Mouse (Mus musculus) frontal cortex, postnatal 14 days (tissue): ENCODE results near the gene Notch1.

Experiments
- DNase-seq, 2 experiments: peaks; one replicate each; pipeline ENCODE4 v3.0.0; 2022; ENCODE audit warnings: low spot score in 2 of 2

The Notch1 gene

DNA sequence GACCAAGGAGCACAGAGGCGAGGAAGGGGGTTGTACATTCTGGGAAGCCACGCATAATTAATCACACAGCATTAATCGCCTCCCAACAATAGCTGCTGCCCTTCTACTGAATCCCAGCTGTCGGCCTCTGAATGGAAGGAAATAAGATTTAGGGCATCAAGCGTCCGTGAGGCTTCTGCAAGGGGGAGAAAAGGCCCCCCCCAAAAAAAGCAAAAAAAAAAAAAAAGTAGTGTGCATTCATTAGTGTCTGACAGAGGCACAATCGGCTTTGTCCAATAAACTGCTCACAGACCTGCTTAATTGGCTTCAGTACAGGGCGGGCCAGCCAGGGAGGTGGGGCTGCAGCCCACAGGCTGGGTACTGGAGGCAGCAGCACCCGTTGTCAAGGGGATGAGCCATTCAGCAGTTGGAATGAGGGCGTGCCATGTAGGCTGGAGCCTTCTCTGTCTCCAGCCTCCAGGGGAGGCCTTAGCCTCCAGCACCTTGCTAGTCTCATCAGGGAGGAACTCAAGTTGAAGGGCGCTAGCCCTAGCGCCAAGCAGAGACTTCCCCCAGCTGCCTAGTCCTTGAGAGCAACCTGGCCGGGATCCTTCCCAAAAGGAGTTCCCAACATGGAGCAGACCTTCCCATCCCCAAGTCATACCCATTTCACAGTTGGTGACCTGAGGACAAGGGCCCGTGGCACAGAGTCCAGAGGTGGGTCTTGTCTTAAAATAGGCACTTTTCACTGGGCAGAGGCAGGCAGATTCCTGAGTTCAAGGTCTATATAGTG is 15.7 kb downstream of the Notch1 start:
- DNase-seq: peak in 1 of 2 experiments; percentile 73

DNA sequence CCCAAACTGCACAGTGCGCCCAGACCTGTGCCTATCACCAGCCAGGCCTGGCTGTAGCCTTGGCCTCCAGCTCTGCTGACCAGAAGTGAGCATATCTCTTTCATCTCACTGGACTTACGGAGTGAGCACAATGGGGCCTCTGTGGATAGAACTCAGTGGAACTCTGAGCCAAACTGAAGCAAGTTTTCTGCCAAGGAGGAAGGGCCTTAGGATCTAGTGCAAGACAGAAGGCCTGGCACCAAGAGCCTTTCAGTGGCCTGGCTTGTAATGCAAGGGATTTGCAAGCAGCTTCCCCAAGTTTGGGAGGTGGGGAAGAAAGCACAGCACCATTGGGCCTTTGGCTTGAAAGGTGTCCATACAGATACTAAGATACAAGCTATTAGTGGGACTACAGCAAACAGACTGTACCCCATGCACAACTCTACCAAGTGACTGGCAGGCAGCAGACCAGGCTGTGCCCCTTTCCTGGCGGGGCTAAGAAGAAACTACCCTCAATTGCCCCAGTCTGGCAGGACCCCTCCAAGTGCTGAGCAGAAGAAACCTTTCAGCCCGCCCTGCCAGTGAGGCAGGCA is 16.4 kb downstream of the Notch1 start:
- no peak for DNase-seq

DNA sequence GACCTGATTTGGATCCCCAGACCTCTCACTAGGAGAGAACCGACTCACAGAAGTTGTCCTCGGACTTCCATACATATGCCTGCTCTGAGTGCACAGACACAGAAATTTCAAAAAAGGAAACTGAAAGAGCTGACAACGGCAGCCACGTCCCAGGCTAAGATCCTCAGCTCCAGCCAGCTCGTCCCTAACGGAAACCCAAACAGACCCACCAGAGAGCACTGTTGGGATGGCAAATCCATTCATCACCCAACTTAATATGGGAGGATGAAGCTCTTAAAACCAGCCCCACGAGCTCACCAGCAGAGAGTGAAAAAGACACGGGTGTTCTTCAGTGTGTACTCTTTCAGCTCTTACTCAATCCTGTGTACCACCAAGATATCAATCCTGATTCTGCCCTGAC is 17.8 kb downstream of the Notch1 start:
- no peak for DNase-seq

- no peak for DNase-seq
Measured at GRCm38 (mm10) chr2:26497861-26498533, 18.5 kb downstream of the Notch1 start.

DNA sequence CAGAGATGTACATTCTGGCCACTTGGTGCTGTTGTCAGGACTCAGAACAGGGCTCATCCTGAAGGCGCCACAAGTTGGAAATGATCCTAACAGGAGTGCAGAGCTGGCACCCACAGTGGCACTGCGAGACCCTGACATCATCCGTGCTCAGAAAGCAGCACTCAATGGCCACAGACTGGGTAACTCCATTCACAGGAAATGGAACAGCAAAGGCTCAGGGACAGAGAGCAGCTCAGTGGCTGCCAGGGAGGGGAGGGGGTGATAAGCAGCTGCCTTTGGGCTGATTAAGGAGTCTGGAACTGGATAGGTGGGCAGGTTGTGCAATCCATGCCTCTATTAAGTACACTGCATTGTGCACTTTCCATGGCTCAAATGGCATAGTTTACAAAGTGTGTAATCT is 20.0 kb downstream of the Notch1 start:
- DNase-seq: no peak

GRCm38 (mm10) chr2:26495701-26496100 is 20.8 kb downstream of the Notch1 start:
- DNase-seq: no peak

DNA sequence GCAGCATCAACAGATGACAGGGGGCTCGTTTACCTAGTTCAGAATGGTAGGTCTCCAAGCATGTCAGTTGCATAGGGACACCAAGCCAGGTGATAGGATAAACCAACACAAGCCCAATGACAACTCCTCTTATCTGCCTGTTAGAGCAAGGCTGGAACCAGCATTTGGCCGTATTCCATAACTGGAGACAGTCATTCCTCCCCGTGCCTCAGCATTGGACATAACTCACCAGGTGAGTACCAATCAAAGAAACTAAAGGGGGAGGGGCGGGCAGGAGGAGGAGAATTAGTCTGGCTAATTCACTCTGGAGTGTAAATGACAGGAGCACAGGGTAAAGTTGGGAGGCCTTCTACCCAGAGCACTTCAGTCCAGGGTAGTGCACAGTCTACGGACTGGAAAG is 21.5 kb downstream of the Notch1 start:
- DNase-seq: no peak

DNA sequence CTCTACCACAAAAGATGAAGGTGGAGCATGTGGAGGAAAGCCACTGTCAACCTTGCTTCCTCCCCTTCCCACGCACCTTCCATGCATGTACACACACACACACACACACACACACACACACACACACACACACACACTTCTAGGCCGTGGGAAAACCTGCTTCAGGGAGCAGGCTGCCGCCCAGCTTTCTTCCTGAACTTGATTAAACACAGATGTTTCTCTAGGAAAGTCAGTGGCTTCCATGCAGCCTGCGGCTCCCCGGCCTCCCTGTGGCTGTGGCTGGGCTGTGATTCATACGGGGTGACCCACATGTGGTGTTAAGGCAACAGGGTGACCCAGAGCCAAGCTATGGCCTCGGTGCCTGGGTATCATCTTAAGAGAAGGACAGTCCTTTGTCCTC is 22.1 kb downstream of the Notch1 start:
- DNase-seq: no peak

- DNase-seq: no peak
Measured at GRCm38 (mm10) chr2:26493021-26493781, 23.3 kb downstream of the Notch1 start.

DNA sequence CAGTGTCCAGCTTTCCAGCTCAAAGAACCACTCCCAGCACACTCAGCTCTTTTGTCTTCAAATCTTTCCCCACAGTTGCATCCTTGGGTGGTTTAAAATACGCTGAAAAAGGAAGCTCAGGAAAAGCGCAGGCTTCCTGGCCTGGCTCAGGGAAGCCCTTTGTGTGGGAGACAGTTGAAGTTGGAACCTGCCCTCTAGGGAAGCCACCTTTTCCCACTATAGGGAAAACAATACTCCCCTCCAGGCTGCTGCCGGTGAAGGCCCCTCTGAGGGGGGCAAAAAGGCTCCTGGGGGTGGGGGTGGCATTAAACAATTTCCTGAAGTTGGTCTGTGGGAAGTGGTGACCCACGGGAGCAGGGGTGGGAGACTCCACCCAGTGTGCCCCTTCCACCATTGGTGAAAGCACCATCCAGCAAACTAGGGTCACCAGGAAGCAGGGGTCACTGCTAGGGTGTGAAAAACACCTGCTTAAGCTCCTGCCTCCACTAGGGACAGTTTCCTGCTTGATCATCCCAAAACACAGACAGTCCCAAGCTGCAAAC is 25.6 kb downstream of the Notch1 start:
- no peak for DNase-seq

DNA sequence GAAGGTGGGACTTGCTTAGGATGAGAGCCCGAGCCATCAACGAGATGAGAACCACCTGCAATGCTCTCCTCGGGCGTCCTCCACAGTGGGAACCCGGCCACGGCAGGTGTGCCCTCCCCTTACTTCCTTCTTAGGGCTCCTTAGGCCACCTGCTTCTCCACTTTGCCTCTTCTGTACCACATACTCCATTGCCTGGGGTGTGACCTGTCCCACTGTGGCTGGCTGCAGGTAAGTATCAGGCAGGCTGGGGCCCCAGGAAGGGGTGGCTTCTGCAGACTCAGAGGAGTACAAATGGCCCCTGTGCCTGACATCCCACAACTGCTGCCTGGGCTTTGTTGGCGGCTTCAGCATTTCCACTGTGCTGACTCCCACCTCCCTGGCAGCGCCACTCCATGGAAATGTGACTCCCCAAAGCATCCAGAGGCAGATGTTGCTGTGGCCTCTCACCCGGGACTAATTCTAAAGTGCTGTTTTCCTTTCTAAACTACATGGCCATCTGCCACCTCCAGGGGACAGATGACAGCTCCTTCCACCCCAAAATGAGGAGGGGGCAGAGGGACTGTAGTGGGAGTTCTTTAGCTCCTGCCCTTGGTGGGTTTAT is 27.8 kb downstream of the Notch1 start:
- DNase-seq: no peak

- peak; percentile 37 to 72 for DNase-seq
Measured at GRCm38 (mm10) chr2:26487322-26488021, 29.0 kb downstream of the Notch1 start.

GRCm38 (mm10) chr2:26486835-26487321 is 29.6 kb downstream of the Notch1 start:
- no peak for DNase-seq

DNA sequence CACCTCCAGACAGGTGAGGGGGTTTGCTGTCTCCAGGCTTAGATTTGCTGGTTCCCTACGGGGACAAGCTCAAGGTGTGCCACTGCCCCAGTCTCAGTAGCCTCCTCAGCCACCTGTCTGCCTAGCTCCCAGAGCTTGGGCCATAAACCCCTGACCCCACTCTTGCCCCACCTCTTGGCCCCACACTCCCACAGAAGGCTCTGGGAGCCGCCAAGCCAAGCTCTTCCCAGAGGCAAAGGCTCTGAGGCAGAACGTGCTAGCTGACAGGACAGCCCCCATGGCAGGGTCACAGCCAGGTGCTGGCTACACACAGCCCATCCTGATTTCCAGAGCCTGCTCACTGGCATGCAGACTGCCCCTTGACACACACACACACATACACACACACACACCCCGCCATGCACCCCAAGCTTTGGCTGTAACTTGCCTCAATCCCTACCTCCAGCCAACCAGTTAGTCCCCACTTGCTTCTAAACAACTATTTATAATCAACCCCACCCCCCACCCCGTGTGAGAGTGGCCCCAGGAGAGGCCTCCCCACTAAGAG is 30.1 kb downstream of the Notch1 start:
- no peak for DNase-seq

DNA sequence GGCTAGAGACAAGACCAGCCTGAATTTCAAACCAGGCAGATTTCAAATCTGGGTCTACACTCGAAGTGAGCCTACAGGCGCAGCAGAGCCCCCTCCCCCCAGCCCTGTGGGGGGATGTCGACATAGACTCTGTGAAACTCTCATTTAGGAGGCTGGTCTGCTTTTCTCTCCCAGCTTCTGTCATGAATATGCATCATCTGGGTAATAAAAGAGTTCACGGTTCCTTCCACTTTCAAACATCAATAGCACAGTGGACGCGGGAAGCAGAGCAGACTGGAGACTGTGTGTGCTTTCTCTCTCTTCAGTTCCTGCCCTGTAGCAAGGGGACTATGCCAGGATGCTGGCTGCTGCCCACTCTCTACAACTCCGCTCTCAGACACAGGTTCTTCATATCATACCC is 30.8 kb downstream of the Notch1 start:
- no peak for DNase-seq

DNA sequence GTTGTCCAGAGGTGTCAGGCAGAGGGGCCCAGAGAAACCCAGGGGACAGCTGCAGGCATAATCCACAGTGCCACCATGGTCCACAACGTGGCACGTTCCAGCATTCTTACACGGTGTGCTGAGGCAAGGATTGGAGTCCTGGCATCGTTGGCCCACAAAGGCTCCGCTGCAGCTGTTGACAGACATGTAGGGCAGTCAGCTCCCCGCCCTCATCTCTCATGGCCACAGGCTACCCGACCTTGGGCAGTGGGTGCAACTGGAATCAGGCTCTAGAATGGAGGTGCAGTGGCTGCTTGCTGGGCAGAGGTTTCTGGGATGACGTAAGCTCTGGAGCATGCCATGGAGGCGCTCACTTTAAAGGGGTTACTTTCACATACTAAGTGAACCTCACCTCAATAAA is 31.2 kb downstream of the Notch1 start:
- no peak for DNase-seq

DNA sequence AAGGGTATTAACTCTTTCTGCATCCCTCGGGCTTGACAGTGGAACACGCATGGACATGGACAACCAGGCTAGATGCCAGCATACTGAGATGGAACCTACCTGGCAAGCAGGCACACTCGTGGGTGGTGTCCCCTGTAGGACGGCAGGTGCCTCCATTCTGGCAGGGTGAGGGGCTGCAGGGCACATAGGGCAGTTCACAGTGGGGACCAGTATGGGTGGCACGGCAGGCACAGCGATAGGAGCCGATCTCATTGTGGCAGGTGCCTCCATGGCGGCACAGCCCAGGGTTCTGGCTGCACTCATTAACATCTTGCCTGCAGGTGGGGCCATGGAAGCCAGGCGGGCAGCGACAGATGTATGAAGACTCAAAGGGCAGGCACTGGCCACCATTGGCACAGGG is 32.3 kb downstream of the Notch1 start:
- no peak for DNase-seq

GRCm38 (mm10) chr2:26483230-26483869 is 33.1 kb downstream of the Notch1 start:
- no peak for DNase-seq

DNA sequence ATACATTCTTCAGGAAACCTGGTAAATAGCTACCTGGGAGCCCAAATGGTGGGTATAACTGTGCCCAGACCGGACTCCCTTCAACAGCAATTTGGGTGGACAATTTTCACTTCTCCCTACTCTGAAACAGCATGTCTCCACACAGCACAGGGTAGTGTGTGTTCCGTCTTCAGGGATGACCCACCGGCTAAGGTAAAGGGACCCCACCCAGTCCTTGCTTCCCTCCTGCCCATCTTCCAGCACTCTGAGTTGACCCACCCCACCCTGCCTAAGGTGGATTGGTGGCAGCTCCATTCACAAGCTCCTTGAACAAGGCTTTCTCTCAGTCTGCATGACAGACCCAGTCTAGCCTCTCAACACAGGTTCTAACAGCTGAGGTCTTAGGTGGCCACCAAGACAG is 33.6 kb downstream of the Notch1 start:
- no peak for DNase-seq
